ENCODE assay signal across 17 mouse cellular contexts in the genomic region with DNA sequence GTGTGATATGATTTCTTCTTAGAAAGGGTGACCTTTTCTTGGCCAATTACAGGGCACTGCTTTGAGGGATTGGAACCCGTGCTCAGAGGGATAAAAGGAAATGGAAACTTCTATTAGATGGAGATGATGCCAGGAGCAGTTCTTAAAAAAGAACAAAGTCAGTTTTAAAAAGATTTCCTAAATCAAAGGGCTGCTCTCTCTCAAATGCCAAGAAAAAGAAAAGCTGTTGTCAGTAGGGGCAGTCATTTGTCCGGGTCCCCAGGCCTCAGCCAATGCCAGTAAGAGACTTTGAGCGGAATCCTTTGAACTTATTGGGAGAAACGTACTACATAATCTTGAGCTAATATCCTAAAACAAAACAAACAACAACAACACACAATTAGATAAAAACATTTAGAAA.
"Had no signal": no experiment of that assay in that cellular context is flagged by ENCODE, and none has a peak within 500 bp of the region (broad histone marks: within the 10 kb centered on the region; RNA-seq: fewer than 3 reads in every experiment).

No protein-coding gene starts in this region.

- H3K4me3 ChIP-seq: liver, embryonic 15.5 days; lung, embryonic 15.5 days; megakaryocyte, embryonic 14.5 days; midbrain, embryonic 12.5 days; neural tube, embryonic 12.5 days; stomach, embryonic 15.5 days had no signal

- H3K9ac ChIP-seq: liver, embryonic 15.5 days; liver, postnatal 0 days; lung, embryonic 15.5 days; midbrain, embryonic 12.5 days; neural tube, embryonic 12.5 days; stomach, embryonic 15.5 days had no signal

- DNase-seq: liver, postnatal 0 days; lung, adult 2 months; lung, postnatal 14 days; lung, postnatal 36 days; right cerebral cortex, postnatal 14 days; thymus, adult 2 months; thymus, postnatal 25 days; thymus, postnatal 4 days had no signal

- H3K9me3 ChIP-seq: liver, embryonic 15.5 days; lung, embryonic 15.5 days; megakaryocyte, embryonic 14.5 days; midbrain, embryonic 12.5 days; neural tube, embryonic 12.5 days; stomach, embryonic 15.5 days had no signal

- H3K4me1 ChIP-seq: liver, embryonic 15.5 days; megakaryocyte, embryonic 14.5 days; stomach, embryonic 15.5 days had no signal

- H3K4me2 ChIP-seq: liver, embryonic 15.5 days; lung, embryonic 15.5 days; midbrain, embryonic 12.5 days; neural tube, embryonic 12.5 days; stomach, embryonic 15.5 days had no signal

- H3K27ac ChIP-seq: liver, embryonic 15.5 days; lung, embryonic 15.5 days; macrophage; midbrain, embryonic 12.5 days; neural tube, embryonic 12.5 days; stomach, embryonic 15.5 days; stomach, postnatal 0 days had no signal

- ATAC-seq: liver, postnatal 0 days; lung, postnatal 0 days had no signal

- H3K36me3 ChIP-seq: liver, embryonic 15.5 days; lung, embryonic 15.5 days; midbrain, embryonic 12.5 days; neural tube, embryonic 12.5 days; stomach, embryonic 15.5 days had no signal

- H3K27me3 ChIP-seq: liver, embryonic 15.5 days; lung, embryonic 15.5 days; megakaryocyte, embryonic 14.5 days; midbrain, embryonic 12.5 days; neural tube, embryonic 12.5 days; stomach, embryonic 15.5 days had no signal
